Mouse (Mus musculus): ENCODE results near the gene Golga3. TPM values are rescaled to one million over a fixed set of nuclear protein-coding genes. Genes with fewer than 3 reads are reported as not detected.

Golga3 gene
- total RNA-seq, 2 experiments from 2014 or later: 32.2 to 34.4 TPM

DNA sequence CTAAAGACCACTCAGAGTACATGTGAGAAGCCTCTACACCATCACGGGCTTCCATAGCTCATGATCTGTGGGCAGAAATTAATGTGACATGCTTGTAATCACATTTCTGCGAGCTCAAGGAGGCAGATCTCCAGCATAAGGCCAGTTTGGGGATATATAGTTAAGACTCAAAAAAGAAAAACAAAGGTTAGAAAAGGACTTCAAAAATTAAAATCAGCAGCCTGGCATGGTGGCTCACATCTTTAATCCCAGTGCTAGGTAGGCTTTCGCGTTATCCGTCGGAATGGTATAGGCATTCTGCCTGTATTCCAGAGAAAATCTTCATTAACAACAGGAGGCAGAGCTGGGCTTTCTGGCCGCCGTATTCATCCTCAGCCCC lies 53.9 kb downstream of the Golga3 start:
- intact Hi-C loops (cut with DNase I; ENCODE audit: low total_unique reads): no loop called here
- DNase-seq: no peak

DNA sequence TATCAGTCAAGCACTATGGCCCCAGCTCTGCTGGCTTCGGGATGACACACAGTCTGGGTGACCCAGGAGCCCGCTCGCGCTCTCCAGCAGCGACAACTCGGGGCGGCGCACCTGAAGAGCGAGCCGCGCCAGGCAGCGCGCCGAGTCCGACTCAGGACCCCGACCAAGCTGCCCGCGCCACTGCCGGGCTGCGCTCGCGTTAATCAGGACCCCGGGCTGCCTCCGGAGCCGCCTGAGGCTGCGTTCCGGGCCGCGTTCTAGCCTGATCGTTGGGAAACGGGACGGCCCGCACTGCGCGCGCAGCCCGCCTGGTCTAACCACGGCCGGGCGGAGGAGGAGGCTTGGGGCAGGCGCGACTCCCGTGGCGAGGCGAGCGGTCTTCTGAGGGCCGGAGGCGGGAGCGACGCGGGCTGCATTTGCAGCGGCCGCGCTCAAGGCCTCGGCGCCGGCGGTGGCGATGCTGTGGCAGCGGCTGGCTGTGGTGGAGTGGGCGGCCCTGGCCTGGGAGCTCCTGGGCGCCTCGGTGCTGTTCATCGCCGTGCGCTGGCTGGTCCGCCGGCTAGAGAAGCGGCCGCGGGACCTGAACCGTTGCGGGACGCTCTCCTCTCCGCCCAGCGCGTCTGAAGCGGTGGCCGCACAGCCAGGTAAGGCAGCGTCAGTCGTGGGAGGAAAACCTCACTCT lies 54.4 kb downstream of the Golga3 start, which contains the start of gene Ankle2:
Ankle2 (plus strand) TSS at position 225 of the 682 bp plus-strand sequence.
- peak; percentile 92 for DNase-seq
- intact Hi-C loops (cut with DNase I; ENCODE audit: low total_unique reads): no loop called here

DNA sequence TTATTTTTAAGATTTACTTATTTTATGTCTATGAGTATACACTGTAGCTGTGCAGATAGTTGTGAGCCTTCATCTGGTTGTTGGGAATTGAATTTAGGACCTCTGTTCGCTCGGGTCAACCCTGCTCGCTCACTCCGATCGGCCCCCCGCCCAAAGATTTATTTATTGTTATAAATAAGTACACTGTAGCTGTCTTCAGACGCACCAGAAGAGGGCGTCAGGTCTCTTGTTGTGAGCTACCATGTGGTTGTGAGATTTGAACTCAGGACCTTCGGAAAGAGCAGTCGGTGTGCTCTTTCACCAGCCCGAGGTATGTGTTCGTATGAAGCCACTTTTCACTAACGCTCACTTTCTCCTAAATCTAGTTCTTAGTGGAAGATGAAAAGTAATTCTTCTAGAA lies 55.1 kb downstream of the Golga3 start:
- intact Hi-C loops (cut with DNase I; ENCODE audit: low total_unique reads): no loop called here

DNA sequence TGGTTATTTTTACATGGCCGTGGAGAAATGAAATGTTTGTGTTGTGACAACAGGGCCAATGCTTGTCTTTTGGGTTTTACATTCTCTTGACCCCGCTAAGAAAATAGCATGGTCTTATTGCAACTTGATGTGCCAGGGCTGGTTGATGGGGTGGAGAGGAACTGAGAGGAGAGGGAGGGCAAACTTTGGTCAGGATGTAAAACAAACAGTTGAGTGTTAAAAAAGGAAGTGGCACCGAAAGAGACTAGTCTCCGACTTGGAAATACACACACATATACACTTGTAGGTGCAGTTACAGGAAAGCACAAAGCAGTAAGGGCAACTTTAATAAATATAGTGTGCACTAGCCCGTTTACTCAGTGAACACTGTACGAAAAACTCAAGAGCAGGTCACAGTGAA lies 55.8 kb downstream of the Golga3 start:
- DNase-seq: no peak
- intact Hi-C loops (cut with DNase I; ENCODE audit: low total_unique reads): no loop called here

More for the DNA sequence above, 55.1 kb downstream of the Golga3 start:
- no peak for DNase-seq

DNA sequence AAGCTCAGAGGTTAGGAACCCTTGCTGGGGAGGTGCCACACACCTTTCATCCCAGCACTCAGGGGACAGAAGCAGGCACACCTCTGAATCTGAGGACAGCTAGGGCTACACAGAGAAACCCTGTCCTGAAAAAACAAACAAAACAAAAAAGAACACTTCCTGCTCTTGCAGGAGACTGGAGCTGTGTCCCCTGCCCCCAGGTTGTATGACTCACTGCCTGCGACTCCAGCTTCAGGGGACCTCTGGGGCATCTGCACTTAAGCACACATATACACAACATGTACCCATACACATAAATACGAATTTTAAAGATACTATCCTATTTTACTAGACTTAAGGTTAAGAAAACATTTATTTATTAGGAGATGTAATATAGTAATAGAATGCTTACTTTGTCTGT lies 67.6 kb downstream of the Golga3 start:
- no peak for DNase-seq
- intact Hi-C loops (cut with DNase I; ENCODE audit: low total_unique reads): no loop called here

DNA sequence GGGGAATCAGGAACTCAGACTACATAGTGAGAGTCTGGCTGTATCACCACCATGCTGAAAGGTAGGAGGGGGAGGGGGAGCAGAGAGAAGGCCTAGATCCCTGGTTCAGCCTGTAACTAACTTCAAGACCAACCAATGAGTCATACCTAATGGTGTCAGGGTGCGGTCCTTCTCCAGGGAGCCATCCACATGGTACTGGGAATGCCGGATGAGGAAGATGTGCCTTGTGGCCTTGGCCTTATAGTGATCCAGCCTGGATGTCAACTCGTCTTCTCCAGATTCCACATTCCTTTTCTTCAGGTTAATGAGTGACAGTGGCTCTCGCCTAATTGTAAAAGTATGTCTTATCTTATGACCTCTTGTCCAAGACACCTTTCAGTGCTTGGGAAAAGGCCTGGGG lies 90.4 kb downstream of the Golga3 start:
- intact Hi-C loops (cut with DNase I; ENCODE audit: low total_unique reads): no loop called here
- DNase-seq: no peak

DNA sequence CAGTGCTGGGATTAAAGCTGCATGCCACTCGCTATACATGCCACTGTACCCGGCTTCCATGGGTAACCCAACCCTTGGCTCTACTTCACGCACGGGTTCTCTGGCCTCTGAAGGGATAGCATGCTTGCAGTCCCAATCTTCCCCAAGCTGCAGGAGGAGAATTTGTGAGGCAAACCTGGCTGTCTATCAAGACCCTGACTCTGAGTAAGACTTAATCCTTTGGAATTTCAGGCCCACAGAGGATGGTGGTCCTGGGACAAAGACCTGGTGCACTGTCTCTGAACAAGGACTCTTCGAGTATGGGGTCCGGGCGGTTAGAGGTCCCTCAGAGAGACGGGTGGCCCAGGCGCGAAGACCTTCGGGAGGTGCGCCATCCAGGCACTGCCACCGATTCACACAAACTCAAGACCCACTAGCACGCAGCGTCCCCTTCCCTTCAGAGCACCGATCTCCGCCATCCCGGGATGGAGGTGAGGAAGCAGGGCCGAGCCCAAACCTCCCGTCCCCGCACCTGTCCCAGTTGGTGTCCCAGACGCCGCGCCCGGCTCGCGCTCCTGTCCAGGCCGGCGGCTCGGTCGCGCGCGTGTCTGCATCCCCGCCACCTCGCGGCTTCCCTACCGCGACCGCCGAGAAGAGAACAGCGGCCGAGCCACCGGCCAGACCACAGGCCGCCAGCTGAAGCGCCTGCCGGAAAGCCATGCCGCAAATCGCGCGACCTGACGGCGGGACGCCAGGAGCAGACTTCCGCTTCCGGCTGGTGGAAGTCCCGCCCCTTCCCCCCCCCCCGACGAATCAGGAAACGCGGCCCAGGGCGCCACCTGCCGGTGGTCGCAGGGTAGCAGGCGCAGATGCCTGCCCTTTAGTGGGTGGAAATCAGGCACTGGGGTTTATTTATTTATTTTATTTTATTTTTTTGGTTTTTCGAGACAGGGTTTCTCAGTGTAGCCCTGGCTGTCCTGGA lies 92.9 kb downstream of the Golga3 start, which contains the start of gene Pgam5:
Pgam5 (minus strand) TSS at position 773 of the 961 bp plus-strand sequence.
- intact Hi-C loops (cut with DNase I; ENCODE audit: low total_unique reads): no loop called here

DNA sequence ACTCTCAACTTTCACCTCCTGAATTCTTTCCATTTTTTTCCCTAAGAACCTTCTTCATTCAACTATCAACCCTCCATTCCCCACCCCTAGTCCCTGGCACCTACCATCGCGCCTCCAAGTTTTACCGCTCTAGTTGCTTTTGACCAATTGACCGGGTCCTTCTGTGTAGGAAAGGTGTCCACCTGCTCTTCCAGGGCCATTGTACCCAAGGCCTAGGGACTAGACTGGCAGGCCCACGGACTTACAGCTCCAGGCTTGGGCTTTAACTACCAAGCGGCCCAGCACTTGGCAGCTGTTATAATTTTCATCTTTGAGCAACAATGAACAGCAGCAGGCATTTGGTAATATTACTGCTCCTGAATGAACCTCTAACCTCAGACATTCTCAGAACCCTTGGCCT lies 93.7 kb downstream of the Golga3 start:
- intact Hi-C loops (cut with DNase I; ENCODE audit: low total_unique reads): no loop called here
- no peak for DNase-seq

More for the DNA sequence above, 92.9 kb downstream of the Golga3 start, which contains the start of gene Pgam5:
- DNase-seq: peak; percentile 95

DNA sequence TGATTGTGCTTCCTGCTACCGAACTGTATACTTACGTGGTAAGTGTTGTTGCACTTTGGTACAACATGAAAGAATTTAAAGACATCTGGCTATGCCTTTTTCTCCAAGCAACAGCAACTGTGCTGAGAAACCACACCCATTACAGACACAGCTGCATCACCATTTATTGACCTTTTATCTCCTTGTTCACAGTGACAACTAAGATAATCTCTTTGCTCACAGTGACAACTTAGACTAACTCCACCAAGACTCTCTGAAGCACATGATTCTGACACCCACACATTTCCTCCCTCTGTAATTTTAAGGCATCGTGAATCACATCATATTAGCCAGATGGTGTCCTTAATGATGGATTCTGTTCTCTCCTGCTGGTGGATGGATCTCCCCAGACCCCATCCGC lies 97.6 kb downstream of the Golga3 start:
- no peak for DNase-seq
- intact Hi-C loops (cut with DNase I; ENCODE audit: low total_unique reads): no loop called here

DNA sequence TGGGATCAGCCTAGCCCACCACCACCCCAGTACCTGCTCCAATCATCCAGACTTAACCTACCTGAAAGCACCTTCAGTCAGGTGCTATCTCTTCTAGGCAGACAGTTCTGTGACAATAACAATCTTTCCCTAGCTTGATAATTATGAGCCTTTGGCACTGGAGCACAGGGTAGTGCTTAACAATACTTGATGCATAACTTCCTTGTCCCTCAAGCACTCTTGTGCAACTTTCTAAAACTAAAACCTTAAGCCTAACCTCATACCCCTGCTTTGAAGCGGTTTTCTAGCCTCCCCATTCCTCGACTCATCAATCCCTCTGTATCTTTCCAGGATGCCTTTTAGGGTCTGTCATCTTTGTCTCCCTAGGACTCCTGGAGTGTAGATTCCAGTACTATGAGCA lies 98.3 kb downstream of the Golga3 start:
- intact Hi-C loops (cut with DNase I; ENCODE audit: low total_unique reads): no loop called here
- DNase-seq: no peak

Other genes starting within 250 kb of the Golga3 start
- gene Zfp932, start 180.2 kb upstream of the Golga3 start, total RNA-seq (2021): 1 to 10 TPM; 6.0 to 7.3 TPM
- 1 to 10 TPM; 2.5 to 2.8 TPM for gene Gm17655, start 104.2 kb upstream of the Golga3 start, total RNA-seq (2021)
- gene Gm35315, start 82.3 kb upstream of the Golga3 start, total RNA-seq (2021): under 1 TPM; 0.12 to 0.24 TPM
- gene Plcxd1, start 76.7 kb upstream of the Golga3 start, total RNA-seq (2021): not detected
- gene Gtpbp6, start 68.5 kb upstream of the Golga3 start, total RNA-seq (2021): 10 to 100 TPM; 11.1 to 14.3 TPM
- 1 to 10 TPM; 2.9 to 3.2 TPM for gene Zfp605, start 66.6 kb upstream of the Golga3 start, total RNA-seq (2021)
- gene Chfr, start 40.9 kb upstream of the Golga3 start, total RNA-seq (2021): 10 to 100 TPM; 13.1 TPM
- 10 to 100 TPM; 20.9 to 21.2 TPM for gene Ankle2, start 54.3 kb downstream of the Golga3 start, total RNA-seq (2021)
- 10 to 100 TPM; 20.5 to 23.7 TPM for gene Pgam5, start 93.2 kb downstream of the Golga3 start, total RNA-seq (2021)
- gene Pxmp2, start 109.5 kb downstream of the Golga3 start, total RNA-seq (2021): 10 to 100 TPM; 28.5 to 37.3 TPM
- gene Pole, start 109.6 kb downstream of the Golga3 start, total RNA-seq (2021): 1 to 10 TPM; 2.5 TPM
- not detected for gene P2rx2, start 166.5 kb downstream of the Golga3 start, total RNA-seq (2021)
- not detected for gene Lrcol1, start 168.0 kb downstream of the Golga3 start, total RNA-seq (2021)